Mouse (Mus musculus) thymus, adult 2 months (tissue): ENCODE results near the gene Cbx7.

Experiments used
- CTCF ChIP-seq: fragments of 200-500 bp; IDR thresholded peaks from 2 replicates; pipeline ENCODE4 v1.5.1; 2012; ENCODE audit warnings: mild to moderate bottlenecking, control low read depth, low read length, moderate library complexity, borderline replicate concordance; ENCODE audit not compliant: control insufficient read depth, poor library complexity, insufficient read depth; ENCODE audit errors: extremely low read depth
- POLR2A ChIP-seq: fragments of 200-500 bp; IDR thresholded peaks from 2 replicates; pipeline ENCODE4 v1.6.1; 2012; ENCODE audit warnings: mild to moderate bottlenecking, low read length, control low read depth, moderate library complexity; ENCODE audit not compliant: control insufficient read depth, poor library complexity, insufficient read depth; ENCODE audit errors: extremely low read depth

DNA sequence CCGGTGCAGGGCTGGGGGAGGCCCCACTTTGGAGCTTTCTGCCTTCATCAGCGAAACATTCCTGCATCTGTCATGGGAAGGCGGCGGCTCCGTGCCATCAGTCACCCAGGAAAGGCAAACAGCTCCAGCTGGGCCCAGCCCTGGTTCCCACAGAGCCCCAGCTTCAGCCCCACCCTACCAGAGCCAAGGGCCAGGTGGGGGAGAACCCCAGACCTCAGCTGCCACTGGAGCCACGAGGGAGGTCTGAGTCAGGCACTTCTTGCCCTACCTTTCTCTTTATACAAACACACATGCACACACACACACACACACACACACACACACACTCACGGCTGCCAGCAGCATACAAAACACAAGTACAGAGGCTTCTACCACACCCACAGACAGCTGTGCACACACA is 13.2 kb upstream of the Cbx7 start:
- TF ChIP-seq POLR2A (no peak), CTCF (no peak)
